Mouse (Mus musculus): ENCODE results near the gene Xylt1. TPM values are rescaled to one million over a fixed set of nuclear protein-coding genes. Genes with fewer than 3 reads are reported as not detected.
A peak's percentile ranks its signal among the peaks of the same experiment; 100 is the strongest.

Gene Xylt1
- total RNA-seq, 2 experiments from 2014 or later: 20.9 to 21.9 TPM

GRCm38 (mm10) chr7:117587234-117587929 lies 206.6 kb downstream of the Xylt1 start:
- ATAC-seq (replicated peaks; ENCODE audit: poor library complexity, severe bottlenecking): no peak; the same call in 1 of the 2 replicates

GRCm38 (mm10) chr7:117588426-117588825 lies 207.6 kb downstream of the Xylt1 start:
- ATAC-seq (replicated peaks; ENCODE audit: poor library complexity, severe bottlenecking): no peak

GRCm38 (mm10) chr7:117589359-117589758 lies 208.6 kb downstream of the Xylt1 start:
- ATAC-seq (replicated peaks; ENCODE audit: poor library complexity, severe bottlenecking): no peak

GRCm38 (mm10) chr7:117589820-117590219 lies 209.0 kb downstream of the Xylt1 start:
- no peak for ATAC-seq (replicated peaks; ENCODE audit: poor library complexity, severe bottlenecking)

- no peak for ATAC-seq (replicated peaks; ENCODE audit: poor library complexity, severe bottlenecking)
These were observed 213.4 kb downstream of the Xylt1 start for GRCm38 (mm10) chr7:117594191-117594590.

GRCm38 (mm10) chr7:117595029-117595695 lies 214.4 kb downstream of the Xylt1 start:
- ATAC-seq (replicated peaks; ENCODE audit: poor library complexity, severe bottlenecking): no peak

- no peak for ATAC-seq (replicated peaks; ENCODE audit: poor library complexity, severe bottlenecking)
These were observed 219.7 kb downstream of the Xylt1 start for GRCm38 (mm10) chr7:117600443-117600842.

- ATAC-seq (replicated peaks; ENCODE audit: poor library complexity, severe bottlenecking): no peak
These were observed 229.7 kb downstream of the Xylt1 start for GRCm38 (mm10) chr7:117610439-117610838.

- no peak for ATAC-seq (replicated peaks; ENCODE audit: poor library complexity, severe bottlenecking)
These were observed 232.2 kb downstream of the Xylt1 start for GRCm38 (mm10) chr7:117612788-117613473.

GRCm38 (mm10) chr7:117613796-117614195 lies 233.0 kb downstream of the Xylt1 start:
- ATAC-seq (replicated peaks; ENCODE audit: poor library complexity, severe bottlenecking): no peak

- ATAC-seq (replicated peaks; ENCODE audit: poor library complexity, severe bottlenecking): no peak
These were observed 233.6 kb downstream of the Xylt1 start for GRCm38 (mm10) chr7:117614346-117614745.

- ATAC-seq (replicated peaks; ENCODE audit: poor library complexity, severe bottlenecking): no peak
These were observed 234.1 kb downstream of the Xylt1 start for GRCm38 (mm10) chr7:117614851-117615250.

- peak; percentile 70 for ATAC-seq (replicated peaks; ENCODE audit: poor library complexity, severe bottlenecking)
These were observed 235.5 kb downstream of the Xylt1 start for GRCm38 (mm10) chr7:117616277-117616676.

GRCm38 (mm10) chr7:117618715-117619150 lies 238.0 kb downstream of the Xylt1 start:
- ATAC-seq (replicated peaks; ENCODE audit: poor library complexity, severe bottlenecking): no peak

- no peak for ATAC-seq (replicated peaks; ENCODE audit: poor library complexity, severe bottlenecking)
These were observed 240.8 kb downstream of the Xylt1 start for GRCm38 (mm10) chr7:117621566-117621965.

GRCm38 (mm10) chr7:117622769-117623168 lies 242.0 kb downstream of the Xylt1 start:
- peak; percentile 48; the same call in 1 of the 2 replicates for ATAC-seq (replicated peaks; ENCODE audit: poor library complexity, severe bottlenecking)

- no peak for ATAC-seq (replicated peaks; ENCODE audit: poor library complexity, severe bottlenecking)
These were observed 248.0 kb downstream of the Xylt1 start for GRCm38 (mm10) chr7:117628791-117629190.

- ATAC-seq (replicated peaks; ENCODE audit: poor library complexity, severe bottlenecking): no peak
These were observed 249.9 kb downstream of the Xylt1 start for GRCm38 (mm10) chr7:117630657-117631056.

GRCm38 (mm10) chr7:117635584-117635983 lies 254.8 kb downstream of the Xylt1 start:
- ATAC-seq (replicated peaks; ENCODE audit: poor library complexity, severe bottlenecking): peak; percentile 49; the same call in 1 of the 2 replicates

- 0 out of 2 replicates have a peak, but pooled peaks have one; percentile 16 for ATAC-seq (replicated peaks; ENCODE audit: poor library complexity, severe bottlenecking)
These were observed 255.9 kb downstream of the Xylt1 start for GRCm38 (mm10) chr7:117636713-117637112.

- ATAC-seq (replicated peaks; ENCODE audit: poor library complexity, severe bottlenecking): no peak
These were observed 257.2 kb downstream of the Xylt1 start for GRCm38 (mm10) chr7:117637997-117638396.
